8 mouse cellular contexts compared by ENCODE assay signal in genomic region chr6:52969717-52970261, GRCm38 (mm10).
DNase-seq lines count a peak whose midpoint lies in the region; ATAC-seq and TF ChIP-seq lines count a peak whose summit lies in the region.

No protein-coding gene starts in this region.

- peak; percentile 11 for DNase-seq in MN1 (ENCODE audit: low spot score)
- peak; percentile 79 for DNase-seq in cerebellum, adult 9-10 months
- DNase-seq in gastrocnemius, adult 2 months: peak; percentile 75
- peak; percentile 79 to 84 for DNase-seq in kidney, postnatal 4 days
- peak; percentile 85 for DNase-seq in lung, postnatal 0 days (ENCODE audit: low spot score)
- peak; percentile 83 for DNase-seq in retina, postnatal 1 day
- peak; percentile 74 for DNase-seq in urinary bladder, postnatal 25 days (ENCODE audit: low spot score)

- no peak overlapping the region for H3K27ac ChIP-seq in gastrocnemius, adult 2 months
- no peak overlapping the region for H3K27ac ChIP-seq in lung, postnatal 0 days (ENCODE audit: low read length)

- TF ChIP-seq CTCF in C2C12 (IDR thresholded peaks at IDR 0.05; ENCODE audit: control insufficient read depth, insufficient read depth, insufficient read length): peak; percentile 53
- peak; percentile 93 for TF ChIP-seq CTCF in gastrocnemius, adult 2 months (IDR thresholded peaks at IDR 0.05)
- TF ChIP-seq CTCF in lung, postnatal 0 days (IDR thresholded peaks at IDR 0.05): peak; percentile 92

- H3K79me2 ChIP-seq in C2C12 (ENCODE audit: control insufficient read depth, insufficient read depth): no peaks in the 10 kb centered on the region

- no peak overlapping the region for H3ac ChIP-seq in C2C12 (ENCODE audit: control insufficient read depth, insufficient read length, low read depth)

- H3K9me3 ChIP-seq in lung, postnatal 0 days (ENCODE audit: low read length): no peaks in the 10 kb centered on the region

- TF ChIP-seq EP300 in lung, postnatal 0 days (IDR thresholded peaks at IDR 0.05): no peak

- intact Hi-C loops in gastrocnemius, adult 2 months (cut with DNase I): loop anchor here (5.0 kb wide), 1 partner anchor 42 kb away; no protein-coding TSS in a partner anchor

- H3K9ac ChIP-seq in lung, postnatal 0 days (replicated peaks; ENCODE audit: low read depth): no peak overlapping the region

- no peak overlapping the region for H3K4me3 ChIP-seq in C2C12 (ENCODE audit: insufficient read depth, poor library complexity, severe bottlenecking)
- H3K4me3 ChIP-seq in gastrocnemius, adult 2 months: no peak overlapping the region
- H3K4me3 ChIP-seq in lung, postnatal 0 days (ENCODE audit: low read depth, low read length): no peak overlapping the region

- no peaks in the 10 kb centered on the region for H3K36me3 ChIP-seq in C2C12 (ENCODE audit: control insufficient read depth, insufficient read depth)
- H3K36me3 ChIP-seq in lung, postnatal 0 days (ENCODE audit: insufficient read depth, low read length): no peaks in the 10 kb centered on the region

- 89% methylated on average over 2 of the region's 2 CpGs for WGBS in lung, postnatal 0 days

- H3K79me3 ChIP-seq in C2C12 (ENCODE audit: low read depth): no peaks in the 10 kb centered on the region

- no peaks in the 10 kb centered on the region for H3K4me1 ChIP-seq in lung, postnatal 0 days (ENCODE audit: insufficient read depth, low read depth, low read length)

- no peak overlapping the region for H3K4me2 ChIP-seq in lung, postnatal 0 days (replicated peaks; ENCODE audit: low read depth, low read length)

- no peak for ATAC-seq in lung, postnatal 0 days

- peaks cover 5% of the 10 kb centered on the region for H3K27me3 ChIP-seq in C2C12 (ENCODE audit: control insufficient read depth, insufficient read depth, insufficient read length)
- no peaks in the 10 kb centered on the region for H3K27me3 ChIP-seq in lung, postnatal 0 days (replicated peaks; ENCODE audit: insufficient read depth, low read length)

TF ChIP-seq in C2C12, 6 proteins besides CTCF, POLR2A, EP300 and RAD21:
- TF ChIP-seq USF1 (IDR thresholded peaks at IDR 0.05; ENCODE audit: low read depth): no peak
- no peak for TF ChIP-seq MYOD1 (IDR thresholded peaks at IDR 0.05; ENCODE audit: control insufficient read depth, insufficient read length, low read depth)
- no peak for TF ChIP-seq FOSL1 (IDR thresholded peaks at IDR 0.05; ENCODE audit: insufficient read depth, low read length, poor library complexity, severe bottlenecking)
- no peak for TF ChIP-seq MAX (IDR thresholded peaks at IDR 0.05)
- no peak for TF ChIP-seq CEBPB (IDR thresholded peaks at IDR 0.05; ENCODE audit: low read depth)
- TF ChIP-seq MYOG (IDR thresholded peaks at IDR 0.05; ENCODE audit: control insufficient read depth, extremely low read depth, insufficient read length): no peak
TF ChIP-seq in C2C12: peak in this region for 0.

Comparison
In these comparisons a context has a peak if more than half of its experiments do, and no peak if none do; other contexts are left out.
1. DNase-seq: peak in every context shown above with its lines; median percentile 85 in lung, postnatal 0 days; 83 in retina, postnatal 1 day; 82 in kidney, postnatal 4 days; 79 in cerebellum, adult 9-10 months; 75 in gastrocnemius, adult 2 months; 74 in urinary bladder, postnatal 25 days; 11 in MN1.